Mouse (Mus musculus) skeletal muscle tissue, postnatal 0 days (tissue): ENCODE data around the gene Dhx58. TPM values are rescaled to one million over a fixed set of nuclear protein-coding genes. Genes with fewer than 3 reads are reported as not detected.

Source experiments
- polyA plus RNA-seq: library from polyadenylated mRNA; unstranded; fragments of >200 nt; fragmentation: Nextera tagmentation; extraction: Ambion mirVana; gene quantifications from 2 replicates; pipeline ENCODE4 v1.2.1, GENCODE M21; 2015

Dhx58 gene
- 2.6 and 3.5 TPM in 2 replicates for polyA plus RNA-seq

GRCm38 (mm10) chr11:100703851-100704531, at the start of gene Dhx58:
TSS of gene Dhx58 (minus strand) at chr11:100704271.

DNA sequence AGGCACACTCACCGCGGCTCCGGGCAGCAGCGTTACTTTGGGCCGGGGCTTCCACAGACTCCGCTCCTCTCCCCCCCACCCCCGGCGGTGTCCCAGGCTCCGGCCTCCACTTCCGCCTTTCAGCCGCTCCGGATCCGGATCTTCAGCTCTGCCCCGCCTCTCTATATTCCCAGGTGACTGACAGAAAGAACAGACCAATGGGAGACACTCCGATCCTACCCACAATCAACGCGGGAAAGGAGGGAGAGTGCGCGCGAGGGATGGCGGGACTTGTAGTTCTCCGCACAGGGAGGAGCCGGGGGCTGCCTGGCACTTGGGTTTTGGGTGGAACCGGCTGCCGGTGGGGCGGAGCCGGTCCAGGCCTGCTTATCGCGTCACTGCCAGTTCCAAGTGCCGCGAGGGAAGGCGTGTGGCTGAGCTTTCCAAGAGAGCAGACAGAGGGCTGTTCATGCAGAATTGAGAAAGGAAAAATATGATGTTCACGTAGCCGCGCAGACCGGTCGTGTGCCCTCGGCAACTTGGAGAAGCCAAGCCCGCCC, 34.1 kb upstream of the Dhx58 start, which contains the start of gene Rab5c:
TSS of gene Rab5c (minus strand) at position 150 of the 539 bp plus-strand sequence.

DNA sequence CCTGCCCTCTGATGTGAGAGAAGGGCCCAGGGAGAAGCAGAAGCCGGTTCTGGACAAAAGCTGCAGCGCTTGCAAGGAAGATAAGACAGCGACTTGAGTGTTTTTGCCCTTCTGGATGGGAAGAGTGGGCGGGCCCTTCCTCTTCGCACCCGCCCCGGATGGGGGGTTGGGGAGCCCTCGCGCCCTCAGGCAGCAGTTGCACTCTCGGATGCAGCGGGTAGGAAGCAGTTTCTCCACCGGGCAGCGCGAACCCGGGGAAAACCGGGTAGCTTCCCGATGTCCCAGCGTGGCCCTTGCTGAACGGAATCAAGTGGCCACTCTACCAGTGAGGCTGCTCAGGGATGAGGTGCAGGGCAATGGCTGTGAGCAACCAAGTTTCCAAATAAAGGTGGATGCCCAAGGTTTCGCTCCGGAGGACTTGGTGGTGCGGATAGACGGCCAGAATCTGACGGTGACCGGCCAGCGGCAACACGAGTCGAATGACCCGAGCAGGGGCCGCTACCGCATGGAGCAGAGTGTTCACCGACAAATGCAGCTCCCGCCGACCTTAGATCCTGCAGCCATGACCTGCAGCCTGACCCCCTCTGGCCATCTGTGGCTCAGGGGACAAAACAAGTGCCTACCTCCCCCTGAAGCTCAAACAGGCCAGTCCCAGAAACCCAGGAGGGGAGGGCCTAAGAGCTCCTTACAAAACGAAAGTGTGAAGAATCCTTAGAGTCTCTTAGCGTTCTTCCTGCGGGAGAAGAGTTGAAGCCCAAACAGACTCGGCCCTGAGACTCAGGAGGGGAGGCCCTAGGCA, 9.9 kb upstream of the Dhx58 start, which contains the start of gene Hspb9:
TSS of gene Hspb9 (plus strand) at position 116 of the 799 bp plus-strand sequence.

GRCm38 (mm10) chr11:100711783-100712615, 7.9 kb upstream of the Dhx58 start, which contains the start of gene Kat2a:
TSS of gene Kat2a (minus strand) at chr11:100712465.

GRCm38 (mm10) chr11:100692164-100692616, 11.9 kb downstream of the Dhx58 start, which contains the start of gene Zfp385c:
TSS of gene Zfp385c (minus strand) at chr11:100692455.

Other genes starting within 250 kb of the Dhx58 start
- gene Klhl11, start 231.5 kb downstream of the Dhx58 start, polyA plus RNA-seq: 3.1 and 3.7 TPM in 2 replicates
- gene Acly, start 176.3 kb downstream of the Dhx58 start, polyA plus RNA-seq: 19.8 and 22.8 TPM in 2 replicates
- 0.37 TPM in 2 replicates for gene Ttc25, start 158.7 kb downstream of the Dhx58 start, polyA plus RNA-seq
- gene Cnp, start 129.4 kb downstream of the Dhx58 start, polyA plus RNA-seq: 39.3 and 40.3 TPM in 2 replicates
- 53.4 and 53.7 TPM in 2 replicates for gene Nkiras2, start 85.0 kb downstream of the Dhx58 start, polyA plus RNA-seq
- gene Dnajc7, start 84.1 kb downstream of the Dhx58 start, polyA plus RNA-seq: 161 and 168 TPM in 2 replicates
- gene Zfp385c, start 11.8 kb downstream of the Dhx58 start, polyA plus RNA-seq: 1.5 and 1.7 TPM in 2 replicates
- 17.1 and 18.1 TPM in 2 replicates for gene Kat2a, start 8.2 kb upstream of the Dhx58 start, polyA plus RNA-seq
- 0.26 TPM in 1 of 2 replicates, not detected in the other for gene Hspb9, start 9.6 kb upstream of the Dhx58 start, polyA plus RNA-seq
- gene Rab5c, start 33.9 kb upstream of the Dhx58 start, polyA plus RNA-seq: 11.6 and 13.6 TPM in 2 replicates
- gene Kcnh4, start 55.7 kb upstream of the Dhx58 start, polyA plus RNA-seq: 0.04 TPM in 1 of 2 replicates, not detected in the other
- gene Hcrt, start 58.7 kb upstream of the Dhx58 start, polyA plus RNA-seq: 0.36 TPM in 1 of 2 replicates, not detected in the other
- 5.0 and 5.9 TPM in 2 replicates for gene Ghdc, start 66.7 kb upstream of the Dhx58 start, polyA plus RNA-seq
- gene Stat5b, start 146.5 kb upstream of the Dhx58 start, polyA plus RNA-seq: 36.5 and 40.3 TPM in 2 replicates
- gene Stat5a, start 155.1 kb upstream of the Dhx58 start, polyA plus RNA-seq: 25.2 and 26.7 TPM in 2 replicates
- gene Stat3, start 235.3 kb upstream of the Dhx58 start, polyA plus RNA-seq: 62.7 and 67.5 TPM in 2 replicates